Mouse (Mus musculus) liver, embryonic 11.5 days (tissue): ENCODE results near the gene Itgb1bp1. TPM values are rescaled to one million over a fixed set of nuclear protein-coding genes. Genes with fewer than 3 reads are reported as not detected.

Experiments used
- ATAC-seq: fragments of 200-750 bp; cut with Nextera tagmentation; replicated peaks from 2 replicates; pipeline ENCODE4 v1.8.0; 2017; ENCODE audit warnings: moderate number of reproducible peaks, mild to moderate bottlenecking, moderate TSS enrichment, moderate library complexity; ENCODE audit not compliant: low FRiP score
- DNase-seq: peaks from one replicate; pipeline ENCODE4 v3.0.0-alpha.2; 2017; ENCODE audit warnings: low spot score
- H3K27ac ChIP-seq: fragments of 300-500 bp; sonication (generic); 2 replicates; pipeline ENCODE4 v1.5.1; 2014; ENCODE audit warnings: mild to moderate bottlenecking, low read depth, low read length, control low read depth
- H3K27me3 ChIP-seq: fragments of 300-500 bp; sonication (generic); replicated peaks from 2 replicates; pipeline ENCODE4 v1.6.1; 2014; ENCODE audit warnings: low read length, mixed read lengths; ENCODE audit not compliant: control insufficient read depth, insufficient read depth
- H3K36me3 ChIP-seq: fragments of 300-500 bp; sonication (generic); 2 replicates; pipeline ENCODE4 v1.6.1; 2014; ENCODE audit warnings: mild to moderate bottlenecking, low read length, moderate library complexity, mixed read lengths; ENCODE audit not compliant: control insufficient read depth, insufficient read depth
- H3K4me1 ChIP-seq: fragments of 300-500 bp; sonication (generic); replicated peaks from 2 replicates; pipeline ENCODE4 v1.6.1; 2014; ENCODE audit warnings: low read length, mixed read lengths; ENCODE audit not compliant: control insufficient read depth, insufficient read depth
- H3K4me2 ChIP-seq: fragments of 300-500 bp; sonication (generic); 2 replicates; pipeline ENCODE4 v1.6.1; 2014; ENCODE audit warnings: mild to moderate bottlenecking, control low read depth, moderate library complexity
- H3K4me3 ChIP-seq: fragments of 300-500 bp; sonication (generic); 2 replicates; pipeline ENCODE4 v1.5.1; 2014; ENCODE audit warnings: low read depth, low read length, control low read depth
- H3K9ac ChIP-seq: fragments of 300-500 bp; sonication (generic); 2 replicates; pipeline ENCODE4 v1.6.1; 2014; ENCODE audit warnings: low read depth, low read length, control low read depth
- H3K9me3 ChIP-seq: fragments of 300-500 bp; sonication (generic); 2 replicates; pipeline ENCODE4 v1.6.1; 2016; ENCODE audit warnings: low read length, inconsistent platforms, mixed read lengths; ENCODE audit not compliant: control insufficient read depth
- WGBS: fragments of 180-500 bp; shearing (Covaris S2); extraction: QIAGEN DNeasy Blood & Tissue Kit; methylation state at CpG from one replicate; pipeline ENCODE4 v1.1.7; 2014; 5-methylcytosine and 5-hydroxymethylcytosine counted together
- polyA plus RNA-seq: library from polyadenylated mRNA; unstranded; fragments of >200 nt; fragmentation: Nextera tagmentation; extraction: Ambion mirVana; gene quantifications from 2 replicates; pipeline ENCODE4 v1.2.1, GENCODE M21; 2014

Itgb1bp1 gene
- polyA plus RNA-seq, 1 experiment from 2014 or later, result 42.8 TPM

DNA sequence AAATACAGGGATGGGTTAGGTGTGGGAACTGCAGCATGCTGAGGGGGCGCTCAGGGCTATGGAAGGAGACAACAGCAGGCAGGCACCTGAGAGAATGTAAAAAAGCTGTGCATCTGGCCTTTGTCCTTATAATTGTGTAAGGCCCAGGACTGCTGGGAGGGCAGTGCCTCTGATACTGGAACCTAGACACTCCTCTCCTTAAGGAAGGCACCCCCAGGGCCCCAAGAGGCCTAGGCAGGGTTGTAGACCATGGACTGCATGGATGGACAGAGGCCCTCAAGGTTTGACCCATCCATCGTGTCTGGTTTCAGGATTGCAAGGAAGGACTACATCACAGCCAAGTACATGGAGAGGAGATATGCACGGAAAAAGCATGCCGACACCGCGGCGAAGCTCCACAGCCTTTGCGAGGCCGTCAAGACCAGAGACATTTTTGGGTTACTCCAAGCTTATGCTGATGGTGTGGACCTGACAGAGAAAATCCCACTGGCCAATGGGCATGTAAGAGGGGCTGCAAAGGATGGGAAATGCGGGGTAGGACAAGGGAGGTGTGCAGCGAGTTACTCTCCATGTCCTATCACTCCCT is 41.6 kb downstream of the Itgb1bp1 start:
- DNase-seq, result no peak
- no peak for ATAC-seq
- no peak overlapping the region for H3K4me3 ChIP-seq
- no peak overlapping the region for H3K27ac ChIP-seq
- no peaks in the 10 kb centered on the region for H3K9me3 ChIP-seq
- H3K4me2 ChIP-seq, result no peak overlapping the region
- no peaks in the 10 kb centered on the region; the same call in 1 of the 2 replicates for H3K4me1 ChIP-seq
- no peak overlapping the region for H3K9ac ChIP-seq
- H3K36me3 ChIP-seq, result peaks cover 11% of the 10 kb centered on the region; the same call in 1 of the 2 replicates
- no peaks in the 10 kb centered on the region for H3K27me3 ChIP-seq
- 96% methylated on average over 11 of the region's 11 CpGs for WGBS

DNA sequence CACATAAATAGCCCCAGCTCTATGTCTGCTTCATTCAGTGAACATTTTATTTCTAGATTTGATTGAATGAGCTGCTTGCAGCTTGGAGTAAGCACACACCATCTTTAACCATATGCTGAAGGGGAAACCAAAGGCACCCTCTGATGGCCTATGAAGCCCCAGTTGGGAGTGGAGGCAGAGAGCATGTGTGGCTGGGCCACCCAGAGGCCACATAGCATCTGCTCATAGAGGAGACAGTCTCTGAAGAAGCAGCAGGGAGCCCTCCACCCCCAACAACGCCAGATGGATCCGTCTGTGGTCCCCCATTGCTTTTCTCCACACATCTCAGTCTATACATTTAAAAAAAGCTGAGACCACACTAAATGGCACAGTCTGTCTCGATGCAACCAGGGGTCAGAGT is 44.1 kb downstream of the Itgb1bp1 start:
- Histone ChIP-seq H3K4me1 (no peaks in the 10 kb centered on the region), H3K9me3 (no peaks in the 10 kb centered on the region), H3K4me2 (no peak overlapping the region), H3K27me3 (no peaks in the 10 kb centered on the region), H3K9ac (no peak overlapping the region), H3K27ac (no peak overlapping the region), H3K36me3 (peaks cover 7% of the 10 kb centered on the region; the same call in 1 of the 2 replicates), H3K4me3 (no peak overlapping the region)
- ATAC-seq (no peak), DNase-seq (no peak)
- 73% methylated on average over 3 of the region's 3 CpGs for WGBS

DNA sequence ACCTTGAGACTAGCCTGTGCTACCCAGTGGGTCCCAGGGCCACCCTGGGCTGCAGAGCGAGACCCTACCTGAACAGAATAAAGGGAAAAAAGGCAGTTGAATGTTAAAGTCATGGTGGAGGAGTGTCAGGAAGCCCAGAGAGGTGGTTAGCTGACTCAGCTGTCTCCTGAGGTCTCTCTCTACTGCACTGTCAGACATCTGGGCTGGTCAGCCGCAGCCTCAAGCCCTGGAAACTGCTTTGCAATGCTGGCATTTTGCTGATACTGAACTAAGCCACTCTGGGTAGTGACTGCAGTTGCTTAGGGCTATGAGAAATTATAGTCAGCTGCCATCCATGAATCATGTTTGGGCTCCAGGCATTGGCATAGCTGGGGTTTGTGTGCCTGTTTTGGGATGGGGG is 51.5 kb downstream of the Itgb1bp1 start:
- Histone ChIP-seq H3K36me3 (peaks cover 6% of the 10 kb centered on the region; the same call in 1 of the 2 replicates), H3K9me3 (no peaks in the 10 kb centered on the region), H3K9ac (no peak overlapping the region), H3K4me3 (no peak overlapping the region), H3K4me1 (peaks cover 2% of the 10 kb centered on the region), H3K27ac (no peak overlapping the region), H3K4me2 (no peak overlapping the region), H3K27me3 (no peaks in the 10 kb centered on the region)
- 72% methylated on average over 2 of the region's 2 CpGs for WGBS
- DNase-seq (no peak), ATAC-seq (no peak)

DNA sequence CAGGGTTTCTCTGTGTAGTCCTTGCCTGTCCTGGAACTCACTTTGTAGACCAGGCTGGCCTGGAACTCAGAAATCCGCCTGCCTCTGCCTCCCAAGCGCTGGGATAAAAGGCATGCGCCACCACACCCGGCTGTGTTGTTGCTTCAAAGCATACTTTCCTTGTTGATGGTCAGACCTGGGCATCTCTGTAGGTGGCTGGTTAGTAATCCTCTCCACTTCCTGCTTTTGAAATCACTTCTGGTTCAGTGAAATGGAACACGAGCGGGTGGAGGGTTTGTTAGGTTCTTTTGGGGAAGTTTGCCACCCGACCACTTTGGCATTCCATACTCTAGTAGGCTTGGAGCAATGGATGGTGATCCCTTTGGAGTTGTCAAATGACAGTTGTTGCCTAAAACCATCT is 52.4 kb downstream of the Itgb1bp1 start:
- peaks cover 6% of the 10 kb centered on the region; the same call in 1 of the 2 replicates for H3K36me3 ChIP-seq

DNA sequence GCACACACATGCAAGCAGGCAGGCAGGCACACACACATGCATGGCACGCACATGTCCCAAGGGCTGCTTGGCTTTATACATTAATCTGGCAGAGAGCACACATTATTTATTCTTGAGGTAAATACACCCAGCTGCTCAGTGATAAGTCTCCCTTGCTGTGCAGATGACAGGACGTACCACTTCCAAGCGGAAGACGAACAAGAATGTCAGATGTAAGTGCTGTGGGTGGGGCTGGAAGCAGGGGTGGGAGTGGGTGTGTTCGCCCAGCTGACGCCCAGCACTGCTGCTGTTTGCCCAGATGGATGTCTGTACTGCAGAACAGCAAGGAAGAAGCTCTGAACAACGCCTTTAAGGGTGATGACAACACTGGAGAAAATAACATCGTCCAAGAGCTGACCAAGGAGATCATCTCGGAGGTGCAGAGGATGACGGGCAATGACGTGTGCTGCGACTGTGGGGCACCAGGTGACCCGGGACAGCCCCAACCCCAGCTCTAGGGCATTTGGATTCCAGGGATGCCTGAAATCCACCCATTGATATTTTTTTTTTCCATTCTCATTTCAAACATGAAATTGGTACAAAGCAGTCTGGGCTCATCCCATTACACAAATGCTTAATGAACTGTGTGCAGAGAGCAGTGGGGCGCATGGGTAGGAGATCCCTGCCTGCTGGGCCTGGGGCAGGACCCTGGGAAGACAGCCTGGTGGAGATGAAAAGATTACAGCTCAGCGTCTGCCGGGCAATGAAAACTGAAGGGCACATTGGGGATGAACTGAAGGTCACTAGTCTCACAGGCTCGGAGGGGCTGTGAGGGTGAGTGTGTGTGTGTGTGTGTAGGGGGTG is 56.8 kb downstream of the Itgb1bp1 start:
- Histone ChIP-seq H3K4me3 (no peak overlapping the region), H3K27ac (no peak overlapping the region), H3K9ac (no peak overlapping the region), H3K4me2 (peak overlapping the region; percentile 27), H3K27me3 (no peaks in the 10 kb centered on the region), H3K36me3 (peaks cover 2% of the 10 kb centered on the region; the same call in 1 of the 2 replicates), H3K9me3 (no peaks in the 10 kb centered on the region), H3K4me1 (peaks cover 34% of the 10 kb centered on the region)
- ATAC-seq, result peak; percentile 75
- no peak for DNase-seq
- 57% methylated on average over 17 of the region's 17 CpGs for WGBS

More for the DNA sequence above, 52.4 kb downstream of the Itgb1bp1 start:
- Histone ChIP-seq H3K9ac (no peak overlapping the region), H3K27me3 (no peaks in the 10 kb centered on the region), H3K4me2 (no peak overlapping the region), H3K4me3 (no peak overlapping the region), H3K9me3 (no peaks in the 10 kb centered on the region), H3K27ac (no peak overlapping the region), H3K4me1 (peaks cover 9% of the 10 kb centered on the region)
- DNase-seq, result no peak
- 78% methylated on average over 7 of the region's 7 CpGs for WGBS
- ATAC-seq, result no peak

DNA sequence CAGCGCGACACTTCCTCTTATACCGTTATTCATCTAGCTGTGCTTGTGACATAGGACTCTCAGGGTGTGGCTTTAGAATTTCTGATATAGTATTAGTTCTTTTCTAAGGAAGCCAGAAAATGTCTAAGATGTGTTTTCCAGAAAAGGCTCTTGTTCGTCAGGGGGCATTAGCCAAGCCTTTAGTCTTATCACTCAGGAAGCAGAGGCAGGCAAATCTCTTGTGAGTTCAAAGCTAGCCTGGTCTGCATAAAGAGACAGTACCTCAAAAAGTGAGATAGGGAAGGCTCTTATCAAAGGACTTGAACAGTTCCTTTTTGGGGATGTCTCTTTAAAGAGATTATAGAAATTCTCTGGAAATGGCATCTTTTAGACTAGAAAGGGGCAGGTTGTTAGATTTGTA is 57.4 kb downstream of the Itgb1bp1 start:
- no peak overlapping the region for H3K9ac ChIP-seq
- H3K27me3 ChIP-seq, result no peaks in the 10 kb centered on the region
- DNase-seq (no peak), ATAC-seq (peak; percentile 52; the same call in 1 of the 2 replicates)
- H3K9me3 ChIP-seq, result no peaks in the 10 kb centered on the region
- H3K4me2 ChIP-seq, result no peak overlapping the region
- H3K4me1 ChIP-seq, result peaks cover 34% of the 10 kb centered on the region
- WGBS, result 50% methylated on average over 4 of the region's 4 CpGs
- peak overlapping the region; percentile 44; the same call in 1 of the 2 replicates for H3K27ac ChIP-seq
- no peak overlapping the region for H3K4me3 ChIP-seq
- H3K36me3 ChIP-seq, result peaks cover 2% of the 10 kb centered on the region; the same call in 1 of the 2 replicates

DNA sequence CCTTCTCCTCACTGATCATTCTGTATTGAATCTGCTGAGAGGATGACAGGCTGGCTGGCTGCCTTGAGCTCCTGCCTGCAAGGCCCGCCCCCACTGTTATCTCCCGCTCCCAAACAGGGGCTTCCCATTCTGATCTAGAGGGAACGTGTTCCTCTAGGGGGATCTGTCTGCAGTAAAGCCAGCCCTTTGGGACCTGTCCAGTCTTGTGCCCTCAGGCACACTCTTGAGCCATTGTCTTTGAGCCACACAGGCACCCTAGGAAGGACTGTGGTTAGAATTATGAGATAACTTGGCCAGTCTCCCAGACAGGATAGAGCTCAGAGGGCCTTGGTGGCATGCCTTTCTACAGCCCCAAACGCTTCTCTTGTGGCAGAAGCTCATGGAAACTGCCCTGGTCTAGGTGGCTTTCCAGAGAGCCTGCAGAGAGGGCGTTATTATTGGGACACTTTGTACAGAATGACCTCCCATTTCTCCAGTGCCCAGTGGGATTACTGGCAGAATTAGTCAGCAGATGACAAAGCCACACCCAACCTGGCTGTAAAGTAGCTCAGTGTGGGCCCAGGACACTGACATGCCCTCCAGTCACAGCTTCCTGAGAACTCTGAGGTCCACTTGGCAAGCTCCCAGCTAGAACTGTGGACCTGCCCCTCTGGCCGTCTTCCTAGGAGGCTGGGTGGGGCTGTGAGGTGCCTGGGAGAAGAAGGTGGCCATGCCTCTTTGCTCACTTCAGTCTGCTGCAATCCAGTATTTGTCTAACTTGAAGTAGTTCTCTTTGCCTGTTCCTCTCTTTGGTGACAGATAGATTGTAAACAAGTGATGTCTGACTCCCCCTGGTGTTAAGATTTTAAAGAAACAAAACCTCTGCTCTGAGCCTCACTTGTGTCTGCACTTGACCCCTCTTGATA is 58.8 kb downstream of the Itgb1bp1 start:
- H3K4me1 ChIP-seq, result peaks cover 34% of the 10 kb centered on the region
- H3K4me3 ChIP-seq, result no peak overlapping the region
- ATAC-seq, result peak; percentile 62
- peaks cover 2% of the 10 kb centered on the region; the same call in 1 of the 2 replicates for H3K36me3 ChIP-seq
- H3K27me3 ChIP-seq, result no peaks in the 10 kb centered on the region
- H3K4me2 ChIP-seq, result peak overlapping the region; percentile 39
- peak overlapping the region; percentile 44 for H3K27ac ChIP-seq
- peak; percentile 61 for DNase-seq
- WGBS, result 29% methylated on average over 6 of the region's 6 CpGs
- no peaks in the 10 kb centered on the region for H3K9me3 ChIP-seq
- 0 out of 2 replicates have a peak overlapping the region, but pooled peaks have one; percentile 2 for H3K9ac ChIP-seq

DNA sequence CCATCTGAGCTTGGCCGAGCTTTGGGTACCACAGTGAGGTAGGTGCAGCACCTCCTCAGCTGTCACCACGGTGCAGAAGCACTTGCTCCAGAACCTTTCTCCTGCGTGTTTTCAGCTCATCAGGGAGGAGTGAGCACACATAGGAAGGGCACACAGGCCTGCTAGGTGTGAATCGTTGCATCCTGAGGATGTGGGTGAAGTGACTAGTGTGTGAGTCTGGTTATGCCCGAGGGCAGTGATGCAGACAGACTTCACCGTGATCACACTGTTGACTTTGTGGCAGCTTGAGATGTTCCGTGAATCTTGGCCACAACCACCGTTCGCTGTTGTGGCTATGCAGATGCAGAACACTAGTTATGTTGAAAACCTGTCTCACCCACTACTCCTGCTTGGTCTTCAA is 59.8 kb downstream of the Itgb1bp1 start:
- Histone ChIP-seq H3K9ac (no peak overlapping the region), H3K36me3 (peaks cover 2% of the 10 kb centered on the region; the same call in 1 of the 2 replicates), H3K4me3 (no peak overlapping the region), H3K9me3 (no peaks in the 10 kb centered on the region), H3K27me3 (no peaks in the 10 kb centered on the region), H3K4me1 (peaks cover 34% of the 10 kb centered on the region), H3K4me2 (no peak overlapping the region), H3K27ac (peak overlapping the region; percentile 38; the same call in 1 of the 2 replicates)
- DNase-seq, result no peak
- ATAC-seq, result no peak
- 83% methylated on average over 9 of the region's 9 CpGs for WGBS
